Mouse (Mus musculus): ENCODE data around the gene Dgkg.

The Dgkg gene

GRCm38 (mm10) chr16:22501855-22502254 lies 155.2 kb downstream of the Dgkg start:
- DNase-seq (ENCODE audit: low spot score in 2 of 2), result no peak

- no peak for DNase-seq (ENCODE audit: low spot score in 2 of 2)
Measured at GRCm38 (mm10) chr16:22500561-22500960, 156.5 kb downstream of the Dgkg start.

GRCm38 (mm10) chr16:22499951-22500350 lies 157.1 kb downstream of the Dgkg start:
- DNase-seq (ENCODE audit: low spot score in 2 of 2), result no peak

- no peak for DNase-seq (ENCODE audit: low spot score in 2 of 2)
Measured at GRCm38 (mm10) chr16:22499447-22499846, 157.6 kb downstream of the Dgkg start.

GRCm38 (mm10) chr16:22497976-22498375 lies 159.0 kb downstream of the Dgkg start:
- no peak for DNase-seq (ENCODE audit: low spot score in 2 of 2)

- DNase-seq (ENCODE audit: low spot score in 2 of 2), result no peak
Measured at GRCm38 (mm10) chr16:22495259-22495658, 161.8 kb downstream of the Dgkg start.

- peak in 1 of 2 experiments; percentile 55 for DNase-seq (ENCODE audit: low spot score in 2 of 2)
Measured at GRCm38 (mm10) chr16:22494815-22495214, 162.2 kb downstream of the Dgkg start.

GRCm38 (mm10) chr16:22493396-22493795 lies 163.6 kb downstream of the Dgkg start:
- peak in 1 of 2 experiments; percentile 57 for DNase-seq (ENCODE audit: low spot score in 2 of 2)

- DNase-seq (ENCODE audit: low spot score in 2 of 2), result peak; percentile 63 to 67
Measured at GRCm38 (mm10) chr16:22491446-22492166, 165.4 kb downstream of the Dgkg start.

- DNase-seq (ENCODE audit: low spot score in 2 of 2), result no peak
Measured at GRCm38 (mm10) chr16:22483900-22484299, 173.1 kb downstream of the Dgkg start.

- no peak for DNase-seq (ENCODE audit: low spot score in 2 of 2)
Measured at GRCm38 (mm10) chr16:22479322-22479721, 177.7 kb downstream of the Dgkg start.

- peak in 1 of 2 experiments; percentile 24 for DNase-seq (ENCODE audit: low spot score in 2 of 2)
Measured at GRCm38 (mm10) chr16:22471728-22472127, 185.3 kb downstream of the Dgkg start.

GRCm38 (mm10) chr16:22469385-22469784 lies 187.6 kb downstream of the Dgkg start:
- peak in 1 of 2 experiments; percentile 15 for DNase-seq (ENCODE audit: low spot score in 2 of 2)

- peak in 1 of 2 experiments; percentile 11 for DNase-seq (ENCODE audit: low spot score in 2 of 2)
Measured at GRCm38 (mm10) chr16:22467111-22467510, 189.9 kb downstream of the Dgkg start.

GRCm38 (mm10) chr16:22466381-22466780 lies 190.6 kb downstream of the Dgkg start:
- DNase-seq (ENCODE audit: low spot score in 2 of 2), result peak in 1 of 2 experiments; percentile 13

GRCm38 (mm10) chr16:22462220-22462619 lies 194.8 kb downstream of the Dgkg start:
- peak in 1 of 2 experiments; percentile 15 for DNase-seq (ENCODE audit: low spot score in 2 of 2)

- peak in 1 of 2 experiments; percentile 7 for DNase-seq (ENCODE audit: low spot score in 2 of 2)
Measured at GRCm38 (mm10) chr16:22461728-22462127, 195.3 kb downstream of the Dgkg start.

- DNase-seq (ENCODE audit: low spot score in 2 of 2), result peak in 1 of 2 experiments; percentile 2
Measured at GRCm38 (mm10) chr16:22460960-22461359, 196.1 kb downstream of the Dgkg start.

- DNase-seq (ENCODE audit: low spot score in 2 of 2), result no peak
Measured at GRCm38 (mm10) chr16:22452082-22452481, 204.9 kb downstream of the Dgkg start.

- no peak for DNase-seq (ENCODE audit: low spot score in 2 of 2)
Measured at GRCm38 (mm10) chr16:22448093-22448492, 208.9 kb downstream of the Dgkg start.

GRCm38 (mm10) chr16:22444786-22445185 lies 212.2 kb downstream of the Dgkg start:
- DNase-seq (ENCODE audit: low spot score in 2 of 2), result peak; percentile 47 to 48

GRCm38 (mm10) chr16:22442202-22442601 lies 214.8 kb downstream of the Dgkg start:
- no peak for DNase-seq (ENCODE audit: low spot score in 2 of 2)

- DNase-seq (ENCODE audit: low spot score in 2 of 2), result no peak
Measured at GRCm38 (mm10) chr16:22441317-22441716, 215.7 kb downstream of the Dgkg start.

- peak; percentile 77 to 83 for DNase-seq (ENCODE audit: low spot score in 2 of 2)
Measured at GRCm38 (mm10) chr16:22440269-22440668, 216.8 kb downstream of the Dgkg start.
